Mouse (Mus musculus): Measurements from ENCODE around the gene Cox7a1.

DNA sequence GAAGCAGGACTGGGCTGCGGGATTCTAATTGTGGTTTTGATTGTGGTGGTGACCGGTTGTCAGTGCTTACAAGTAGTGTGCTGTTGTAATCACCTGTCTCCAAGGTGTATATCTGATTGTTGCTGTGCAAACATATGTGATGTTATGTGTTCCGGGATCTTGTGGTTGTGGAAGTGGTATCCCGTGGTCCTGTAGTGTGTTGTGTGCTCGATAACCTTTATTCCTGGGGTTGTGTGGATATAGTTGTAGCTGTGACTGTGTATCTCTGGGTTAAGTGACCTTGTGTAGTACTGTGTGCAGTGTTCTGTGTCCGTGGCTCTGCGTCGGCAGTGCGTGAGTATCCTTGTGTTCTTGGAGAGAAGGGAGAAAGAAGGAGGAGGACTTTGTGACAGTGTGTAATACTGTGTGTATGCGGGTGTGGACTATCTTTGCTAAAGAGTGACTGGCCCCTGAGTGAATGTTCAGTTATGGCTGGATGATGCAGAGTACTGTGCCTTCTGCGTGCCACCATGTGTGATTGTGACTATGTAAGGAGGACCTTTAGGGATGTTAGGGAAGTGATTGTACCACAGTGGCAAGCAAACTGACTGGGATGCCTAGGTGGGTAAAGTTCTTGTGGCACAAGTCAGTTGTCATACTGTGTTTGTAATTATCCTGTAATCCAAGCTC is 13.5 kb upstream of the Cox7a1 start:
- no peak for TF ChIP-seq POLR2A (IDR thresholded peaks at IDR 0.05; ENCODE audit: borderline replicate concordance, low read depth, low read length)
- no peak for TF ChIP-seq CTCF (IDR thresholded peaks at IDR 0.05; ENCODE audit: low read depth, low read length)
